Mouse (Mus musculus) heart, postnatal 0 days (tissue): ENCODE data around the gene 5730596B20Rik. TPM values are rescaled to one million over a fixed set of nuclear protein-coding genes. Genes with fewer than 3 reads are reported as not detected.

Experiments used
- ATAC-seq: fragments of 200-750 bp; cut with Nextera tagmentation; 2 replicates; pipeline ENCODE4 v1.8.0; 2017; ENCODE audit warnings: low read depth, moderate number of reproducible peaks, moderate library complexity; ENCODE audit not compliant: insufficient read depth
- DNase-seq: peaks from one replicate; pipeline ENCODE4 v3.0.0-alpha.2; 2016; ENCODE audit warnings: low spot score
- H3K27ac ChIP-seq: fragments of 300-500 bp; sonication (generic); 2 replicates; pipeline ENCODE4 v1.5.1; 2014; ENCODE audit warnings: low read depth, mild to moderate bottlenecking
- H3K27me3 ChIP-seq: fragments of 300-500 bp; sonication (generic); 2 replicates; pipeline ENCODE4 v1.6.1; 2014; ENCODE audit warnings: low read length, mixed read lengths; ENCODE audit not compliant: control insufficient read depth, insufficient read depth
- H3K36me3 ChIP-seq: fragments of 300-500 bp; sonication (generic); replicated peaks from 2 replicates; pipeline ENCODE4 v1.6.1; 2014; ENCODE audit warnings: low read length, mixed read lengths; ENCODE audit not compliant: control insufficient read depth, insufficient read depth
- H3K4me1 ChIP-seq: fragments of 300-500 bp; sonication (generic); 2 replicates; pipeline ENCODE4 v1.6.1; 2014; ENCODE audit warnings: antibody characterized with exemption; ENCODE audit not compliant: control insufficient read depth, insufficient read depth
- H3K4me2 ChIP-seq: fragments of 300-500 bp; sonication (generic); 2 replicates; pipeline ENCODE4 v1.6.1; 2014; ENCODE audit warnings: low read depth, mild to moderate bottlenecking, low read length, moderate library complexity
- H3K4me3 ChIP-seq: fragments of 300-500 bp; sonication (generic); 2 replicates; pipeline ENCODE4 v1.5.1; 2014; ENCODE audit warnings: low read depth, low read length
- H3K9ac ChIP-seq: fragments of 300-500 bp; sonication (generic); replicated peaks from 2 replicates; pipeline ENCODE4 v1.6.1; 2014; ENCODE audit warnings: low read depth, low read length, mixed read lengths
- H3K9me3 ChIP-seq: fragments of 300-500 bp; sonication (generic); replicated peaks from 2 replicates; pipeline ENCODE4 v1.6.1; 2016; ENCODE audit warnings: low read length; ENCODE audit not compliant: control insufficient read depth
- CTCF ChIP-seq: IDR thresholded peaks from 2 replicates; pipeline ENCODE4 v1.5.1; 2016; ENCODE audit warnings: antibody characterized with exemption, control low read depth, low read depth
- EP300 ChIP-seq: IDR thresholded peaks from 2 replicates; pipeline ENCODE4 v1.6.1; 2016; ENCODE audit warnings: antibody characterized with exemption, low read depth
- WGBS: fragments of 180-500 bp; shearing (Covaris S2); extraction: QIAGEN DNeasy Blood & Tissue Kit; methylation state at CpG from one replicate; pipeline ENCODE4 v1.1.7; 2014; 5-methylcytosine and 5-hydroxymethylcytosine counted together
- polyA plus RNA-seq: library from polyadenylated mRNA; unstranded; fragments of >200 nt; fragmentation: Nextera tagmentation; extraction: Ambion mirVana; gene quantifications from 2 replicates; pipeline ENCODE4 v1.2.1, GENCODE M21; 2015
- total RNA-seq: library from RNA; depleted of rRNA; stranded (reverse); fragments of >200 nt; gene quantifications from 2 replicates; pipeline ENCODE4 v1.2.3, GENCODE M21; 2014; ENCODE audit warnings: low replicate concordance

5730596B20Rik gene
- total and polyA plus RNA-seq, 2 experiments from 2014 or later: 0.03 to 0.84 TPM

DNA sequence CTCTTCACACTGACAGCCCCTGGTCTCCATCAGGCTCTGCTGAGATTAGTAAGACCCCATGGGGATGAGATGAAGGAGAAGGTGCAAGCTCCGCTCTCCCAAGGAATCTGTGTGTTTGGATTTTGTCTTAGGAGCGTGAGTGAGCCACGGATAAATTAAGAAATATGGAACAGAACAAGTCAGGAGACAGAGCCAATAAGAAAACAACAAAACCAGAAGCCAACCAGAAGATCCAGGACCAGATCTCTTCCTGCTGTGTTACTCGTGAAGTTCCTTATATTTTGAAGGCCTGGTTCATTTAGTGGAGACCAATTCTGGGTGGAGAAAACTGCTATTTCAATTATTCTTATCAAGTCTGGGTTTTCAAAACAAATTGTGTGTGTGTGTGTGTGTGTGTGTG, 25.7 kb upstream of the 5730596B20Rik start:
- Histone ChIP-seq H3K4me3 (no peak overlapping the region), H3K27me3 (peaks cover 92% of the 10 kb centered on the region), H3K27ac (no peak overlapping the region), H3K9me3 (no peaks in the 10 kb centered on the region), H3K9ac (no peak overlapping the region), H3K4me1 (no peaks in the 10 kb centered on the region), H3K36me3 (no peaks in the 10 kb centered on the region), H3K4me2 (no peak overlapping the region)
- no peak for TF ChIP-seq CTCF
- no peak for TF ChIP-seq EP300
- DNase-seq: no peak
- 31% methylated on average over 4 of the region's 4 CpGs for WGBS
- ATAC-seq: no peak

- 21% methylated on average over 16 of the region's 16 CpGs for WGBS
- no peak overlapping the region for H3K9ac ChIP-seq
- TF ChIP-seq CTCF (no peak), EP300 (no peak)
- no peak overlapping the region for H3K4me3 ChIP-seq
- ATAC-seq (no peak), DNase-seq (no peak)
- no peaks in the 10 kb centered on the region for H3K4me1 ChIP-seq
- H3K27me3 ChIP-seq: peaks cover 98% of the 10 kb centered on the region
- no peak overlapping the region for H3K27ac ChIP-seq
- no peak overlapping the region for H3K4me2 ChIP-seq
- no peaks in the 10 kb centered on the region for H3K36me3 ChIP-seq
- H3K9me3 ChIP-seq: no peaks in the 10 kb centered on the region
Measured at GRCm38 (mm10) chr6:52152226-52153193, 24.8 kb upstream of the 5730596B20Rik start.

- no peak overlapping the region for H3K27ac ChIP-seq
Measured at GRCm38 (mm10) chr6:52153270-52153669, 24.0 kb upstream of the 5730596B20Rik start.

DNA sequence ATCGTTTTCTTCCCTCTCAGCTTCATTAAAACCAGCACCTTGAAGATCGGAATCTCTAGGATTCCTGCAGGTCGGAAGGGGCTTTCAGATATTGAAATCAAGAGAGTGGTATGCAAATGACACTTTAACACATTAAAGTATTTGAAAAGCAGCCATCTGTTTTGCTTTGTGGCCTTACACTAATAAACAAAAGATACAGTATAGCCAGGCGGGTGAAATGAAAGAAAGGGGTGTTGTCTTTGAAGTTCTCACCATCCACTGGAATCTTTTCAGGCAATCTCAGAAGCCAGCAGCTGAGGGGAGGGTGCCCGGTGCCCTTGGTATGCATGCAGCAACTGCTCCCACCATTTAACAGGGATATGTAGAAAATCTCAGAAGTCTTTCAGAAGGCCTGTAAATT, 23.3 kb upstream of the 5730596B20Rik start:
- Histone ChIP-seq H3K9me3 (no peaks in the 10 kb centered on the region), H3K4me2 (no peak overlapping the region), H3K27ac (no peak overlapping the region), H3K4me3 (no peak overlapping the region), H3K36me3 (no peaks in the 10 kb centered on the region), H3K27me3 (peaks cover 99% of the 10 kb centered on the region), H3K4me1 (no peaks in the 10 kb centered on the region; the same call in 1 of the 2 replicates), H3K9ac (no peak overlapping the region)
- no peak for TF ChIP-seq EP300
- TF ChIP-seq CTCF: no peak
- WGBS: 44% methylated on average over 5 of the region's 5 CpGs
- DNase-seq (no peak), ATAC-seq (no peak)

More at GRCm38 (mm10) chr6:52153270-52153669, 24.0 kb upstream of the 5730596B20Rik start:
- no peak overlapping the region for H3K4me2 ChIP-seq
- DNase-seq: no peak
- no peak overlapping the region for H3K9ac ChIP-seq
- H3K4me1 ChIP-seq: no peaks in the 10 kb centered on the region
- WGBS: 7% methylated on average over 6 of the region's 6 CpGs
- no peak overlapping the region for H3K4me3 ChIP-seq
- no peaks in the 10 kb centered on the region for H3K36me3 ChIP-seq
- H3K9me3 ChIP-seq: no peaks in the 10 kb centered on the region
- no peak for TF ChIP-seq EP300
- TF ChIP-seq CTCF: no peak
- H3K27me3 ChIP-seq: peaks cover 98% of the 10 kb centered on the region
- no peak for ATAC-seq

DNA sequence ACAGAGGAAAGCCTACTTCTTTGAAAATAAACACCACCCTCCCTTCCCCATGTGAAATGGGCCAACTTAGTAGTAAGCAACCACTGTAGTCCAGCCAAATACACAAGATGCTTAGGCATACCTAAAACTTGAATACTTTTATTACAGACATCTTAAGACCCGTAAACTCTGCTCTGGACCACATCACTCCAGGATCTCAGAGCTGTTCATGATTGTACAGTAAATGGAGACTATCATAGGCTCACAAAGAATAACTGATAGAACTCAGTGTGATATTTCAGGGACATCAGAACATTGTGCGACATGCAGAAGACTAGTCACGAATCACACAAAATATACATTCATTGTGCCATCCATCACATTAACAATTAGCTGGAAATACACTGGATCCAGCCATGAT, 21.8 kb upstream of the 5730596B20Rik start:
- no peak overlapping the region for H3K4me3 ChIP-seq
- no peak for DNase-seq
- H3K4me1 ChIP-seq: no peaks in the 10 kb centered on the region; the same call in 1 of the 2 replicates
- no peak overlapping the region for H3K4me2 ChIP-seq
- H3K27me3 ChIP-seq: peaks cover 100% of the 10 kb centered on the region
- 59% methylated on average over 3 of the region's 3 CpGs for WGBS
- ATAC-seq: no peak
- no peak overlapping the region for H3K27ac ChIP-seq
- H3K36me3 ChIP-seq: no peaks in the 10 kb centered on the region
- no peaks in the 10 kb centered on the region for H3K9me3 ChIP-seq
- no peak overlapping the region for H3K9ac ChIP-seq
- TF ChIP-seq EP300 (no peak), CTCF (no peak)
